Mouse (Mus musculus): ENCODE data around the gene Tgfbrap1. TPM values are rescaled to one million over a fixed set of nuclear protein-coding genes. Genes with fewer than 3 reads are reported as not detected.
"Not testable (repeated sequence)": the region's sequence is repeated elsewhere in the genome, so short reads cannot be mapped to it uniquely, and the experiment has no call there.

The Tgfbrap1 gene
- polyA plus RNA-seq, 1 experiment = 10.3 TPM

DNA sequence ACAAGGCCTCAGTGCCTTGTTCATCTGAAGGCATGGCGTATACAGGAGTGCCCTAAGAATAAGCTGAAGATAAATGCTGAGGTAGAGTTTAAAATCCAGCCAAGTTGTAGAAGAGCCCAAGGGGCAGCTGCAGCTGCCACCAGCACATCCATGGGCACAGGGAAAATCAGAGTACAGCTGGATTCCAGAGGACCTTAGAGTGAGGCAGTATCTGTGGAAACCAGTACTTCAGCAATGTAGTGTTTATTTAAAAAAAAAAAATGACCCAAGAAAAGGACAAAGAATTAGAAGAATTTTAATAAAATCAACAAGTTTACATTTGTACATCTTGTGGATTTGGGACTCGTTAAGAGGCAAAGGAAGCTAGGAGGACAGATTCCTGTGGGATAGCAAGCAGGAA lies 51.4 kb downstream of the Tgfbrap1 start:
- no peak for DNase-seq (ENCODE audit: low read depth, low spot score)
- WGBS = 65% methylated on average over 2 of the region's 2 CpGs

DNA sequence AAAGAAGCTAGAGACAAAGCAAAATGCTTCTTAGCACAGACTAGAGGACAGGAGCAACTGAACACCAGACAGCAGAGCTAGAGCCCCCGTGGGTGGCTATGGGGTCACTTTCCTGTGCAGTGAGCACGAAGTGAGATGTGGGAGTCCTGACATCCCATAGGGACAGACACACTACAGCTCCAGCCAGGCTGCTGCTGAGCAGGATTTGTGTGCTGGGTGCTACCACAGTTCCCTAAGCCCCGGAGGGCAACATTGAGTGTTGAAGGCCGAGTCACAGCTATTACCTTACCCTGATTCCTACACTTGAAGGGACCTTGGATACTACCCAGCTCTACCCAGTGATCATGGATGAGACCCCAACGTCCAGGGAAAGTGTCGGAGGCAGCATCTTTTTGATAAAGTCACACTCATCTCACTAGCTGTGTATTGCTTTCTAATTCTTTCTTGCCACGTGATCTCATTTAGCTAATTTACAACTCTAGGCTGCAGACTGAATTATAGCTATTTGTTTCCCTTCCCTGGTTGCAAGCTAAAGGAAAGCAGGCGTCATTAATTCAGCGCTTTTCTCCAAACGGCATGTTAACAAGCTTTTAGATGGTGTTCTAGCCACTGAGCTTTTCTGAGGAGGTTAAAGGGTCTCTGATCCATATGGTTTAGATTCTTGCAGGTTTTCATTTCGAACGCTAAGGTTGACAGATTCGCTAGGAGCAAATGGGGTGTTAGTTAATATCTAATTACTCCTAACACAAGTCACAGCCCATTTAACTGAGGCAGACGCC lies 53.0 kb downstream of the Tgfbrap1 start:
- DNase-seq (ENCODE audit: low read depth, low spot score) = no peak
- 69% methylated on average over 14 of the region's 14 CpGs for WGBS

DNA sequence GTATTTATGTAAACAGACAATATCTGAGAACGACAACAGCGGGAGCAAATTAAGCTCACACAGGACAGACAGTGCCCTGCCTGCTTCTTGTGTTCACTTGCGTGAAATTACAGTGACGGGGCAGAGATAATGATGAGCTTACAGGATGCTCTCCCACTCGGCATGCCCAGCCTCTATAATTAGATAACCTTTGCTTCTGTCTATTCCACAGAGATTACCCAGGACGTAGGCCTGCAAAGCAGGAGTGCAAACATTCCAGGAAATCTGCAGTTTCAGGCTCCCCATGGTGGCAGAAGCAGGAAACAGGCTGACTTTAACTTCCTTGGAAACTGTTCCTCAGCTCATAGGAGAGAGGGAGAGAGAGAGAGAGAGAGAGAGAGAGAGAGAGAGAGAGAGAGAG lies 56.2 kb downstream of the Tgfbrap1 start:
- WGBS = 45% methylated on average over 6 of the region's 6 CpGs
- no peak for DNase-seq (ENCODE audit: low read depth, low spot score)

DNA sequence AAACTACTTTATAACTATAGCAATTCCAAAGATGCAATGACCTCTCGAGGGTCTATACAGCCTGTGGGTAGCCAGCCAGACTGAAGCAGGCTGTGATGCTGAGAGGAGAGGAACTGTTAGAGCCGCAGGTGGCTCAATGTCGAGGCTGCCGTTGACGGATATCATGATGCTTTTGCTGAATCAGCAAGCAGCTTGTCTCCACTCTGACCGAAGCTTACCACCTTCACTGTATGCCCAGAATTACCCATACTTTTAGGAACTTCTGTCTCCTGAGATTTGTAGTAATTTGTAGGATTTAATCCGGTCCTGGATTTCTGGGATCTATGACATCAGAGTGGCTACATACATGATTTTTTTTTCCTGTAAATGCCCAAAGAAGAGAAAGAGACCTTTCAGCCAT lies 62.4 kb downstream of the Tgfbrap1 start:
- 84% methylated on average over 7 of the region's 7 CpGs for whole genome bisulfite sequencing
- no peak for DNase-seq (ENCODE audit: low read depth, low spot score)

DNA sequence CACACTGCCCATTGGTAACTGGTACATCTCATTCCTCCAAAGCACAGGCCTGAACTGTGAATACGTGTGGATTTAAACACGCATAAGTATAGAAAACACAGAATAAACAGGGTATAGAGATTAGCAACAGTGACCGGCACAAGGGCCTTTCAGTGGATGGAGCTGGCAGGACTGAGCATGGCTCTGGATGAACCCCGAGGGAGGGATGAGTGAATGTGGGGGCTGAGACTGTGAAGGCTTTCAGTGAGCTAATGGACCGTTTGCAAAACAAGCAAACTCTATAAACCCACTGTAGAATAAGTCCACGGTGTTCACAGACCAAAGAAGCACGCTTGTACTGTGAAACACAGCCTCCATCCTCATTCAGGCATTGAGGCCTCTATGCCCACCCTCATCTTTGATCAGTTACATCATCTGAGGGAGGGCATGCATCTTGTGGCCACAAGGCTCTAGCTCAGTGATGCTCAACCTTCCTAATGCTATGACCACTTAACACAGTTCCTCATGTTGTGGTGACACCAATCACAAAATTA lies 83.2 kb downstream of the Tgfbrap1 start:
- 84% methylated on average over 7 of the region's 7 CpGs for WGBS
- DNase-seq (ENCODE audit: low read depth, low spot score) = not testable (repeated sequence)

DNA sequence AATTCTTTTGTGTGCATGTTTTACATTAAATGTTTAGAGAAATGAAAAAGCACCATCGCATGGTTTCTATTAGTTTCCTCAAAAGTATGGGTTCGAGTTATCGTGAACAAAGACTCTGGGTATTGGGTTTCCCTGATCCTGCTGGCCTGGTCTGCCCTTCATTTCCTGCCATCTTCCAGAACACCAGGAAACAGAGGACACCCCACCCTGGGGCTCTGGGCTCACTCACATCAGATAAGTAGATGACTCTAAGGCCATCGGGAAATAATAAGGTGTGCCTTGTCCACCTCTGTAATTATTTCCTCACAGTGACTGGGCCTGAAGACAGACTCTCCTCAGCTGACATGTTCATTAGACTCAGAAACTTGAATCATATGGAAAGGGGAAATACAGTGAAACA lies 88.0 kb downstream of the Tgfbrap1 start:
- DNase-seq (ENCODE audit: low read depth, low spot score) = no peak
- 95% methylated on average over 4 of the region's 4 CpGs for WGBS

DNA sequence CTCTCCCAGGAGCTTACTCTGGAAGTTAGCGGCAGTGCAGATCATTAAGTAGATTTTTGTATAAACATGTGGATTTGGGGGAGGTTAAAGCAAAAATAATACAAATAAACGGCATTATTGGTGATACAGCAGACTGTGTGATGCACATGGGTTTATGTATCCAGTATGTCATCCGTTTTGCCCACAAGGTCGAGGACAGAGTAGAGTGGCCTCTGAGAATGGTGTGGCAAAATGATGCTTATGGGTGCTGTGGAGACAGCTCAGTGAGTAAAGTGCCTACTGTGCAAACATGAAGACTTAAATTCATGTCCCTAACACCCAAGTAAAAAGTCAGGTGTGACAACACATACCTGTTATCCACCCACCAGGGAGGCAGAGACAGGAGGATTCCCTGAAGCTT lies 91.9 kb downstream of the Tgfbrap1 start:
- 80% methylated on average over 4 of the region's 4 CpGs for WGBS
- no peak for DNase-seq (ENCODE audit: low read depth, low spot score)

DNA sequence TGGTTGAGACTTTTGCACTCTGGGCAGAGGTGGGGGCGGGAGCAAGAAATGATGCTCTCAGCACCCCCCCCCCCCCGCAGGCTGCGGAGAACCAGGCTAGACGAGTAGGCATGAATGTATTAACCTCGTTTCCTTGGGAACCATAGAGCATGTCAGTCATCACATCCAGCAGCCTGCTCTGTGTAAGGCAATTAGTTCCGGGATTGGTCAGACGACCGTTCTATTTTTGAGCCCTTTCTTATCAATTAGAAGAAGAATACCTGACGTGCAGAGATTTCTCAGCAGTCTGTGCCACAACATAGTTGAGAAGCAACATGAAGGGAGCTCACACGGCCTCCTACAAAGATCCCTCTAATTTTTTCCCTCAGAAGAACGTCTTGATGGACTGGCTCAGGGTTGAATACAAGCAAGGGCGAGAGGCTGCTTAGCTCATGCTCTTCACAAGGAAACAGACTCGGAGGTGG lies 92.4 kb downstream of the Tgfbrap1 start:
- 70% methylated on average over 13 of the region's 13 CpGs for WGBS
- DNase-seq (ENCODE audit: low read depth, low spot score) = no peak

Other genes with a start within 250 kb of the Tgfbrap1 start
- 26.2 and 29.2 TPM in 2 replicates for gene Mrps9, start 247.4 kb downstream of the Tgfbrap1 start, polyA plus RNA-seq (2012; rRNA removed)
- 0.29 and 0.67 TPM in 2 replicates for gene Gpr45, start 145.8 kb downstream of the Tgfbrap1 start, polyA plus RNA-seq (2012; rRNA removed)
- 3.8 TPM in 2 replicates for gene AI597479, start 73 bp upstream of the Tgfbrap1 start, polyA plus RNA-seq (2012; rRNA removed)
- gene Fhl2, start 98.3 kb upstream of the Tgfbrap1 start, polyA plus RNA-seq (2012; rRNA removed) = 44.8 and 62.1 TPM in 2 replicates

Measured in large intestine, adult 2 months (tissue).